Mouse (Mus musculus) cortical plate, adult 2 months (tissue): ENCODE measurements around the gene Ccdc57.

ENCODE experiments used
- CTCF ChIP-seq: fragments of 200-500 bp; IDR thresholded peaks from 2 replicates; pipeline ENCODE4 v1.5.1; 2011; ENCODE audit warnings: mild to moderate bottlenecking, control low read depth, low read length; ENCODE audit not compliant: insufficient read depth; ENCODE audit errors: extremely low read depth
- POLR2A ChIP-seq: fragments of 200-500 bp; IDR thresholded peaks from 2 replicates; pipeline ENCODE4 v1.6.1; 2011; ENCODE audit warnings: mild to moderate bottlenecking, low read length, control low read depth; ENCODE audit not compliant: insufficient read depth; ENCODE audit errors: extremely low read depth

DNA sequence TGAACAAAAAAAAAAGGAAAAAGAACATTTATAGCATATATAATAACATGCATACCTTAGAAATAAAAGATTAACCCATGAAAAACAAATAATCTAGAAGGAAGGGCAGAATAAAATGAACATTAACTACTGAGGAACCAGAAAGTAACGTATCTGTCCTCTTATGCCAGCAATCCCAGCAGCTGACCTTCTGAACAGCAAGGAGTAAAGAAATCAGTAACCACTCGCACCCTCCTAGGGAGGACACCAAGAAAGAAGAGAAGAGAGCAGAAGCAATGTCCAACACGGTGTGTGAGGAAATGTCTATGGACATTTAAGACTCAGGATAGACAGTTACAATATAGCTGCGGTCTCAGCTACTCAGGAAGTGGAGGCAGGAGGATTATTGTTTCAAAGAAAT, 49.7 kb downstream of the Ccdc57 start:
- TF ChIP-seq CTCF, result no peak
- no peak for TF ChIP-seq POLR2A
